Mouse (Mus musculus) kidney, postnatal 25 days (tissue): ENCODE data around the gene Gm14632.
"Not testable (repeated sequence)": the region's sequence is repeated elsewhere in the genome, so short reads cannot be mapped to it uniquely, and the experiment has no call there.

Source experiments
- DNase-seq, 2 experiments: peaks; one replicate each; pipeline ENCODE4 v3.0.0; 2021; ENCODE audit warnings: mixed read lengths in 2 of 2

The Gm14632 gene

GRCm38 (mm10) chrX:30329472-30329871 is at the start of gene Gm14632:
Gene Gm14632, plus strand, starts transcription at chrX:30329772.
- not testable (repeated sequence) for DNase-seq
